Mouse (Mus musculus) heart, adult 8-10 months (tissue): ENCODE data around the gene Hint1. TPM values are rescaled to one million over a fixed set of nuclear protein-coding genes. Genes with fewer than 3 reads are reported as not detected.

Experiments
- total RNA-seq, 4 experiments: library from RNA; stranded (reverse); gene quantifications; 2 replicates each; pipeline ENCODE4 v1.2.4; 2022

Hint1 gene
- total RNA-seq, 4 experiments from 2014 or later: 213 to 341 (median 275) TPM

Other genes starting within 250 kb of the Hint1 start
- gene Cdc42se2, start 78.7 kb upstream of the Hint1 start, total RNA-seq: 10 to 100 TPM; 20.1 to 22.6 (median 21.7) TPM
- 10 to 100 TPM; 35.9 to 40.2 (median 39.3) TPM for gene Lyrm7, start 5.5 kb upstream of the Hint1 start, total RNA-seq
- gene Gpx3, start 36.1 kb downstream of the Hint1 start, total RNA-seq: 100 to 1,000 TPM; 188 to 354 (median 218) TPM
- 10 to 100 TPM; 30.7 to 41.6 (median 35.2) TPM for gene Tnip1, start 96.5 kb downstream of the Hint1 start, total RNA-seq
- 100 to 1,000 TPM; 202 to 217 (median 212) TPM for gene Anxa6, start 167.1 kb downstream of the Hint1 start, total RNA-seq
- 1 to 10 TPM; 5.9 to 9.4 (median 6.5) TPM for gene Ccdc69, start 211.7 kb downstream of the Hint1 start, total RNA-seq
- 10 to 100 TPM in 2 of 4 experiments, 1 to 10 TPM in 2; 9.4 to 10.7 (median 10.1) TPM for gene Gm2a, start 231.7 kb downstream of the Hint1 start, total RNA-seq